Mouse (Mus musculus) kidney, adult 2 months (tissue): ENCODE data around the gene Foxp2.

Experiments
- CTCF ChIP-seq: fragments of 200-500 bp; conservative IDR thresholded peaks from 2 replicates; pipeline ENCODE4 v1.5.1; 2011; ENCODE audit warnings: low read depth, mild to moderate bottlenecking, control low read depth, low read length, moderate library complexity, mixed read lengths; ENCODE audit not compliant: insufficient read depth, insufficient read length
- POLR2A ChIP-seq: fragments of 200-500 bp; IDR thresholded peaks from one replicate; pipeline ENCODE4 v1.6.1; 2011; ENCODE audit warnings: low read depth, low read length, control low read depth

GRCm38 (mm10) chr6:15466634-15467033, 565.5 kb downstream of the Foxp2 start:
- no peak for TF ChIP-seq CTCF
- no peak for TF ChIP-seq POLR2A
